Mouse (Mus musculus): ENCODE measurements around the gene Slc26a1. TPM values are rescaled to one million over a fixed set of nuclear protein-coding genes. Genes with fewer than 3 reads are reported as not detected.

Gene Slc26a1
- total RNA-seq, 2 experiments from 2014 or later = 0.02 to 0.04 TPM

- ATAC-seq (ENCODE audit: poor library complexity, severe bottlenecking) = peak; percentile 47
These were observed 16.9 kb upstream of the Slc26a1 start, which contains the start of gene Fgfrl1 for GRCm38 (mm10) chr5:108692271-108692670. TSS of gene Fgfrl1 (plus strand) at chr5:108692382.

- no peak for ATAC-seq (ENCODE audit: poor library complexity, severe bottlenecking)
These were observed 15.8 kb upstream of the Slc26a1 start for GRCm38 (mm10) chr5:108691152-108691551.

- no peak for ATAC-seq (ENCODE audit: poor library complexity, severe bottlenecking)
These were observed 13.7 kb upstream of the Slc26a1 start for GRCm38 (mm10) chr5:108689091-108689490.

GRCm38 (mm10) chr5:108680871-108681270 is 5.5 kb upstream of the Slc26a1 start:
- ATAC-seq (ENCODE audit: poor library complexity, severe bottlenecking) = no peak

GRCm38 (mm10) chr5:108679909-108680308 is 4.5 kb upstream of the Slc26a1 start:
- ATAC-seq (ENCODE audit: poor library complexity, severe bottlenecking) = no peak

GRCm38 (mm10) chr5:108678296-108678854 is 3.0 kb upstream of the Slc26a1 start:
- ATAC-seq (ENCODE audit: poor library complexity, severe bottlenecking) = no peak

GRCm38 (mm10) chr5:108677605-108678295 is 2.4 kb upstream of the Slc26a1 start:
- no peak for ATAC-seq (ENCODE audit: poor library complexity, severe bottlenecking)

- ATAC-seq (ENCODE audit: poor library complexity, severe bottlenecking) = no peak
These were observed 1.6 kb upstream of the Slc26a1 start for GRCm38 (mm10) chr5:108676772-108677498.

- no peak for ATAC-seq (ENCODE audit: poor library complexity, severe bottlenecking)
These were observed 745 bp downstream of the Slc26a1 start for GRCm38 (mm10) chr5:108674624-108675023.

- no peak for ATAC-seq (ENCODE audit: poor library complexity, severe bottlenecking)
These were observed 3.6 kb downstream of the Slc26a1 start for GRCm38 (mm10) chr5:108671757-108672156.

GRCm38 (mm10) chr5:108670785-108671184 is 4.6 kb downstream of the Slc26a1 start:
- ATAC-seq (ENCODE audit: poor library complexity, severe bottlenecking) = peak; percentile 33; the same call in 1 of the 2 replicates

- ATAC-seq (ENCODE audit: poor library complexity, severe bottlenecking) = no peak
These were observed 5.4 kb downstream of the Slc26a1 start for GRCm38 (mm10) chr5:108669986-108670385.

GRCm38 (mm10) chr5:108668977-108669936 is 6.1 kb downstream of the Slc26a1 start, which contains the start of gene Dgkq:
TSS of gene Dgkq (minus strand) at chr5:108669672.
- peak; percentile 87 for ATAC-seq (ENCODE audit: poor library complexity, severe bottlenecking)

GRCm38 (mm10) chr5:108668387-108668932 is 6.9 kb downstream of the Slc26a1 start:
- ATAC-seq (ENCODE audit: poor library complexity, severe bottlenecking) = 0 out of 2 replicates have a peak, but pooled peaks have one; percentile 1

- ATAC-seq (ENCODE audit: poor library complexity, severe bottlenecking) = no peak
These were observed 8.0 kb downstream of the Slc26a1 start for GRCm38 (mm10) chr5:108667370-108667769.

- no peak for ATAC-seq (ENCODE audit: poor library complexity, severe bottlenecking)
These were observed 10.3 kb downstream of the Slc26a1 start for GRCm38 (mm10) chr5:108665066-108665465.

GRCm38 (mm10) chr5:108662772-108663171 is 12.6 kb downstream of the Slc26a1 start:
- ATAC-seq (ENCODE audit: poor library complexity, severe bottlenecking) = no peak

GRCm38 (mm10) chr5:108660632-108661268 is 14.6 kb downstream of the Slc26a1 start:
- peak; percentile 97 for ATAC-seq (ENCODE audit: poor library complexity, severe bottlenecking)

Measured in megakaryocyte, adult 5-6 weeks (primary cell).